Mouse (Mus musculus): Measurements from ENCODE around the gene Cpped1. TPM values are rescaled to one million over a fixed set of nuclear protein-coding genes. Genes with fewer than 3 reads are reported as not detected.

Cpped1 gene
- total RNA-seq, 2 experiments from 2014 or later: 34.9 to 49.6 TPM

DNA sequence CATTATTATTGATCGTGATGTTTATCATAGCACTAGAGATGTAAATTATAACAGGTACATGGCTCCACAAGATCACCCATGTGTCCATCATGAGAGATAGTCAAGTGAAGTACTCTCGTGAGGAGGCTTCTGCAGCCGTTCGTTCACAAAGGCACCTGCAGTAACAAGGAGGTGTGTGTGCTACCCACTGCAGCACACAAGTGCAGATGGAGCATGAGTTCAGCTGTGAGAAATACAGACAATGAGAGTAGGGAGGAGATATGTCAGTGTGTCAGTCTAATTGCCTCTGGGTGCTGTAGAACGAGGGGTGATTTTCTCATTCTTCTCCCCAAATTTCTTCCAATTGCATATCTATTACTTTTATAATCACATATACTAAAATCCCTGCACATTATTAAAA lies 63.9 kb downstream of the Cpped1 start:
- no peak for DNase-seq

DNA sequence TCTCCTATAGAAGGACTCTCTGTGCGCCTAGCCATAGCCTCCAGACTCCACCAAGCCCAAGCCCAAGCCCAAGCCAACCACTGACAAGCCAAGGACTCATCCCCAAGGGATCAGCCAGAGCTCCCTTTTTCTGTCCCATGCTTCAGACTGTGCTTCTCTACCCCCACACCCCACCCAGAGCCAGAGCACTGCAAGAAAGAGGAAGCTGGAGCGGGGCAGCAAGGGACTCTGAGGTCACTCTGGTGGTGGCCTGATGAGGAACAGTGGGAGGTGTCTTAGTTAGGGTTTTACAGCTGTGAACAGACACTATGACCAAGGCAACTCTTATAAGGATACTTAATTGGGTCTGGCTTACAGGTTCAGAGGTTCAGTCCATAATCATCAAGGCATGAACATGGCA lies 65.8 kb downstream of the Cpped1 start:
- no peak for DNase-seq

- no peak for DNase-seq
Observed at GRCm38 (mm10) chr16:11833474-11833873, 75.8 kb downstream of the Cpped1 start.

DNA sequence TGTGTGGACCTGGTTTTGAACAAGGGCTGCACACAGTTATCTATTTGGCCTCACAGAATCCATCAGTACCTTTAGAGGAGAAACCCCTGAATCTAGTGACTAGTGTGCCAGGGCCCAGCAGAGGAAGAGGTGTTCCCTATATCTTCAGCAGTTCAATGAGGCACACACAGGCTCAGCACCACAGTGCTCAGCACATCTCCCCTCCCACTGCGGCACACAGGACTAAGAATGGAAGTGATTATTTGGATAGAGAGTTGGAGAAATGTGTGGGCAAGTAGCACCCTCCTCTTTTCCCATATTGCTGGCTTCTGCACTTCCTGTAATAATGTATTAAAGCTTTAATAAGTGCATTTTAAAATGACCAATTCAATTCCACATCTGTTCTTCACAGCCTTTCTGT lies 80.4 kb downstream of the Cpped1 start:
- DNase-seq: no peak

DNA sequence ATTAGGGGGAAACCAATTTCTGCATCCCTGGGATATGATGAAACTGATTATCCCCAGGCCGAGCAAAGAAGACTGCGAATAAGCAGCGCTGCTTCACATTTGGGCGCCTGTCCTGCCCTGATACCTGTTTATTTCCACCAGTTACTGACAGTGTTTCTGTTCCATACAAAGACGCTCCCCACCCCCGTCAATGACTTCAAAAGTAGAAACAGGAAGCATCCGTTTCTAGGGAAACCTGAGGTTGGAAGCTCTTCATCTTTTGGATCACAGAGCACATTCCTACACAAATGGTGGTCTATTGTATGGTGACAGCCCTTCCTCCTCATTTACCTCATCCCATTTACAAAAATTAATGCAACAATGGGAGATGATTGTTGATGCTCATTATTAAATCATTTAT lies 84.4 kb downstream of the Cpped1 start:
- DNase-seq: no peak

DNA sequence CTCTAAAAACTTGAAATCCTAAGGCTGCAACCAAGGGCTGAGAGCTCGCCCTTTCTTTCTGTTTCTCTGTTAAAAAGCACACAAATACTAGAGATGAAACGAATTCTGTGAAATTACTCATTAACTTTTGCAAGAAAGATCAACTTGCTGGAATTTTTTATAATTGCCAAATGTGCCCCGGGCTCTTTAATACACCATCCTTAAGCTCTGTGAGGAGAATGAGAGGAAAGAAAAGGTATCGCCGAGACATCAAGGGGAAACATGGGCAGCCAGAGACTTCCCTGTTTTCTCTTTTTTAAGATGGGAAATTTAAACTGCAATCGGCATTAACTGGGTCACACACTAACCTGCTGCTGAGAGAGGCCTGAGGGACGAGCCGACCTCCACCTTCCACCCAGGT lies 84.9 kb downstream of the Cpped1 start:
- no peak for DNase-seq

DNA sequence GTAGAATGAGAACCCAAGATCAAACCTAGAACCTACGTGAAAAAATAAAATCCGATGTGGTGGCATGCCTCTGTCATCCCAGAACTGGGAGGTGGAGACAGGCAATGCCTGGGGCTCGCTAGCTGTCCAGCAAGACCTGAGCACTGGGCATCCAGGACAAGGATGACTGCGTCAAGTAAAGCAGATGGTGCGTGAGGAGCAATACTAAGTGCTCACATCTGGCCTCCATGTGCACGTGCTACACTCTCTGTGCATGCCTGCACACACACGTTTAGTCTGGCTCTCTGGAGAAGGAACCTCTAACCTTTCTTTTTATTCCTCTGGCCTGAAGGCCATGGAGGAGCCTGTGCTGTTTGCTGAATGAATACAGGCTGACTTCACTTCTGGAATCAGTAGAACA lies 88.5 kb downstream of the Cpped1 start:
- no peak for DNase-seq

DNA sequence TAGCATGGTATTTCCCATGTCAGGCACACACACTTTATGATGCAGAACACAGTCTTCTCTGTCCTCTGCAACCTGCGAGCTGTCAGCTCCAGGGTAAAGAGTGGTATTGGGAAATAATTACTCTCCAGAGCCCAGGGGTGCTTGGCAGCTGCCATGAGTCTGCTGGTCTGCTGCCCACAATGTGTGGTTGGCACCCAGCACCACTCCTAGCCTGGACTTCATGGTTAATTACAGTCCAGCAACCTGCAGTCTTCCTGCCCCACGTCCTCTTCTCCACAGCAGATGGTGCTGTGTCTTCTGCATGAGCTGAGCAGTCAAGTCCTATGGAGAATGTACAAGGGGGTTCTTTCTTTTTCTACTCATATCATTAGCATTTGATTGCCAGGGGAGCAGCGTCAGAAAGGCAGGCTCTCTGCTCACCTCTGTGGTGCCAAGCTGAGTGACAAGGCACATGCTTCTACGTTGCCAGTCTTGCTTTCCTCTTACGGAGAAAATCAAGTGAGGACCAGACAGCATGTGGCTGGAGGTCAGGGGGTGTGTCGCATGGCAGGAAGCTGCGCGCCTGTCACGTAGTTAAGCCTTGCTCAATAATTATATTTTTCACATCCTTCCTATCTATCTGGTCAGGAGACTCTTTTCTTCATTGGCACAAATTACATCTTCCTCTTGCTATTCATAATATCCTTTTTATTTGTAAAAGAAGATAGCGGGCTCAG lies 94.2 kb downstream of the Cpped1 start:
- DNase-seq: peak; percentile 45 to 52

DNA sequence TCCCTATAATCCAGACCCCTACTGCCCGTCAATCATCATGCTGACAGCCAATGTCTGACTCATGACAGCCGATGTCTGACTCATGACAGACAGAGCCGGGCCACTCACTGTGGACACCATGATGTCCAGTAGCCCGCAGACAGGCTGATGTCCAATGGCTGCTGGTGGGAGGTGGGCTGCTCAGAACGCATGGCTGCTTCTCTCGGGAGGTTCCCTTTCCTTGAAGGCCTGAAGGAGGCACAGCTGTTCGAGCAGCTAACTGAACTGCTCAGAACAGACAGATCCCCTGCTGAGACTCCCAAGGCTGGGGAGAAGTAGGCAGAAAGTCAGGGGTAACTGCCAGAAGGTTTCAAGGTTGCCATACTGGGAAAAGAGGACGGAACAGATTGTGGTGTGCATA lies 97.1 kb downstream of the Cpped1 start:
- DNase-seq: peak in 1 of 2 experiments; percentile 8

- DNase-seq: peak in 1 of 2 experiments; percentile 9
Observed at GRCm38 (mm10) chr16:11809615-11810014, 99.6 kb downstream of the Cpped1 start.

GRCm38 (mm10) chr16:11801960-11802539 lies 107.2 kb downstream of the Cpped1 start:
- DNase-seq: peak; percentile 73 to 77

DNA sequence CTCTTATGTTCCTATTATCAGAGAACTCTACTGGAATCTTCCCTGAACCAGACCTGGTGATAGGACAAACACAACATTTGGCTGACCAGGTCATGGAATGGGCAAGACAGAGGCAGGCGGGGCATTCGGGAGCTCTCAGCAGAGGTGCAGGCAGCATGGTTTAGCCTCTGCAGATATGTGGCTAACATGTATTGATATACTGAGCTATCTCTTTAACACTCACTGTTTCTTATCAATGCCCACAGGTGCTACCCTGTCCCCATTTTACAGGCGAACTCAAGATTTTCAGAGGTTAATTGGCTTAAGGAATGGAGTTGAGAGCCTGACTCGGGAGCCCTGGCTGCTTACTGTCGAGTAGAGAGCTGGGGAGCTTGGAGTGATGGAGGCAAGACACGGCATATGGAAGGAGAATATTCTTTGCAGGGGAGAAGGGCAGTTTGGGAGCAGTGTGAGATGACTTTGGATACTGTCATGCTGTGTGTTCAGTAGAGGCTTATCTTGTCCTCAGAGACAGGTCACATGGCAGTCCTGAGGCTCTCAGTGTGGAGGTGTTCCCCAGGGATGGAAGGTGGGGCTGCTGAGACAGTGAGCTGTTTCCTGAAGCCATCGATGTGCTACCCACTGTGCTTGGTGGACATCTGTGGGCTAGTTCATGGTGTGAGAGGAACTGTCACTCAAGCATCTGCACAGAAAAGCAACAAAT lies 113.3 kb downstream of the Cpped1 start:
- DNase-seq: no peak

DNA sequence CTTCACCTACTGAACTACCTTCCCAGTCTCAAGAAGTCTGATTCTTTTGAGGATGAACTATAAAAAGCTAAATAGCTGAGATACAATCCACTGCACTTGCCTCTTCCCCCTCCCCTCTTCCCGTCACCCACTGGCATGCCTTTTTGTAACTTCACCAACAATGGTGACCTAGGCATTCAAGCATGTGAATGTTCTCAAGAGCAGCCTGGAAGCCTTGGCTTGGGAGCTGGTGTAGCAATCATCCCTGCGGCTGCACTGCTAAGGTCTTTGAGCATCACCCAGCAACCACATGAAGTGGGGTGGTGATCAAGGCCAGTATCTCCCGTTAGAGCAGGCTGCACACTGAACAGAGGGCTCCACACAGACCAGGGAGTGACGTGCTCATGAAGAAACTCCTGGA lies 114.6 kb downstream of the Cpped1 start:
- DNase-seq: no peak

- no peak for DNase-seq
Observed at GRCm38 (mm10) chr16:11793391-11793790, 115.9 kb downstream of the Cpped1 start.

- DNase-seq: no peak
Observed at GRCm38 (mm10) chr16:11790476-11790875, 118.8 kb downstream of the Cpped1 start.

DNA sequence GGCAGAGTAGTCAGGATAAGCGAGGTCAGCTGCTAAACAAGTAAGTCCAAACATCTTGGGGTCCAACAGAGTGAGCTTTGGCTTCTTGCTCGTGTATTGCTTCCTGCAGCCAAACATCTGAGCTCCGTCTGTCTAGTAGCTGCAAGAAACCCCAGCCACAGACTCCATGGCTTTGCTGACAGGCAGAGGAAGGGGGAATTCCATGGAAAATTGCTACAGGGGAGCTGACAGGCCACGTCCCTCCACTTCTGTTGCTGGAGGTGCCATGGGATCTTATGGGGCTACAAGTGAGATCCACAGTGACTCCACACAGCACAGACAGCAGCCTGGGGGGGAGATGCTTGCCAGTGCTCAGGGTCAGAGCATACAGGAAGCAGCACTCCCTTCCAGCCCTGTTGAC lies 123.4 kb downstream of the Cpped1 start:
- no peak for DNase-seq

- no peak for DNase-seq
Observed at GRCm38 (mm10) chr16:11784354-11784753, 124.9 kb downstream of the Cpped1 start.

GRCm38 (mm10) chr16:11783337-11783736 lies 125.9 kb downstream of the Cpped1 start:
- DNase-seq: no peak

- peak; percentile 31 to 42 for DNase-seq
Observed at GRCm38 (mm10) chr16:11782082-11782481, 127.2 kb downstream of the Cpped1 start.

- DNase-seq: no peak
Observed at GRCm38 (mm10) chr16:11778715-11779460, 130.4 kb downstream of the Cpped1 start.

- DNase-seq: peak; percentile 5 to 28
Observed at GRCm38 (mm10) chr16:11778191-11778590, 131.1 kb downstream of the Cpped1 start.

DNA sequence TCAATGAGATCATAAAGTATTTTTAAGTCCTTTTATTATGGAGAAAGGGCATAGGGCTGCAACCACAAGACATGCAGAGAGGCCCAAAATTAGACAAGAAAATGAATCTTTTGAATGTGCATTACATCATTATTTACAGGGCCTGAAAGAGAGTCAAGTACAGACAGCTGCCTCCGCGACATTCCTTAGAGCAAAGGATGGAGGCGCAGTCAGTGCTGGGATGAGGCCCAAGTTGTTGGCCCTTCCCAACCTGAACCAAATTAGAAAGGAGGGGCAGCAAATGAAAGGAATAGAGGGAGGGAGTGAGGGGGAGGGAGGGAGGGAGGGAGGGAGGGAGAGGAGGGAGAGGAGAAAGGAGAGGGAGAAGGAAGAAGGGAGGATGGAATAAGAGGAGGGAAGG lies 132.7 kb downstream of the Cpped1 start:
- no peak for DNase-seq

- no peak for DNase-seq
Observed at GRCm38 (mm10) chr16:11774321-11774720, 134.9 kb downstream of the Cpped1 start.
